Mouse (Mus musculus): Measurements from ENCODE around the gene Card10. TPM values are rescaled to one million over a fixed set of nuclear protein-coding genes. Genes with fewer than 3 reads are reported as not detected.

The Card10 gene
- polyA plus RNA-seq, 1 experiment from 2014 or later: 3.4 TPM

DNA sequence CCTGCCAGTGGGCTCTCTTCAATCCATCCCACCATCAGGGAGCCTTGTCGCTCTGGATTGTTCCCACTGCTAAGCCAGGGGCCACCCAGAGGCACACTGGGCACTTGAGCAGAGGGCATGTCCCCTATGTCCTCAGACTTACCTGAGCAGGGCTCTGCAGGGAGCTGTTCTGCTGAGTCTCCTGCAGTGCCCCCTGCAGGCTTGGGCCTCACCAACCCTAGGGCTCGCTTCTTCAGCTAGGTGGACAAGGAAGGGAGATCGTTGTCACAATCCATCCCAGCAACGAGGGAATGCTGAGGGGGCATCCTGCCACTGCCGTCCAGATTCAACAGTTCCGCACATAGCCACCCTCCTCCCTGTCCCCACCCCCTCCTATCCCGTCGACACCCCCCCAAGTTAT is 23.6 kb downstream of the Card10 start:
- ATAC-seq (ENCODE audit: low FRiP score, low read depth): peak; percentile 19; the same call in 1 of the 2 replicates
- H3K9me3 ChIP-seq: no peaks in the 10 kb centered on the region
- 85% methylated on average over 8 of the region's 8 CpGs for WGBS
- H3K27me3 ChIP-seq (replicated peaks): no peaks in the 10 kb centered on the region; the same call in 1 of the 2 replicates
- H3K9ac ChIP-seq: no peak overlapping the region
- no peak overlapping the region for H3K4me2 ChIP-seq (replicated peaks)
- no peak overlapping the region for H3K27ac ChIP-seq
- no peaks in the 10 kb centered on the region for H3K36me3 ChIP-seq
- H3K4me3 ChIP-seq: no peak overlapping the region
- peaks cover 15% of the 10 kb centered on the region for H3K4me1 ChIP-seq

DNA sequence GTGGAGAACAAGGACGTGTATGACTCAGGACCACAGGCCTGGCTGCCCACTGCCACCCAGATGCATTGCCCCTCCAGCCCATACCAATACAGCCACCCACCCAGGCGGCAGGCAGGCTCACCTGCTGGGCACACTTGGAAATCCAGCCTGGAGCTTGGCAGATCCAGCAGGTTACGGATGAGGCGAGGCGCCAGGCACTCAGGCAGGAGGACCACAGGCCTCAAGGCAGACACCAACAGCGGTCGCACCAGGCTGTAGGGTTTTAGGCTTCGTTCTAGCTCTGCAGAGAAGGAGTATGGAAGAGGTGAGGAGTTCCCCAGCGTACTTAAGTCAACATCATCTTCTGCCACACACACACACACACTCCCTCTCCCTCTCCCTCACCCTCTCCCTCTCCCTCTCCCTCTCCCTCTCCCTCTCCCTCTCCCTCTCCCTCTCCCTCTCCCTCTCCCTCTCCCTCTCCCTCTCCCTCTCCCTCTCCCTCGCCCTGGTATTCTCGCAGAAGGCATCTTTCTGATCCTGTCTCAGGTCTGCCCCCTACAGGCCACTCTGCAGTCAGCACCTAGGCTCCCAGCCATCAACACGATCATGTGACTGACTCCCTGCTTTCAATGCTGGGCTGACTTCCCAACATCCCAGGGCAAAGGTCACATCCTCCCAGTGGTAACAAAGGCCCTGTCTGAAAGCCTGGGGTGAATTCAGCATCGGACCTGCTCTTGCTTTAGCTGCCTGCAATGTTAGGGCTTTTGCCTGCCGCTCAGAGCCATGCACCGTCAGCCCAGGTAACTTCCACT is 24.6 kb downstream of the Card10 start:
- Histone ChIP-seq H3K4me2 (replicated peaks) (no peak overlapping the region), H3K9ac (no peak overlapping the region), H3K36me3 (no peaks in the 10 kb centered on the region), H3K4me3 (no peak overlapping the region), H3K4me1 (peaks cover 21% of the 10 kb centered on the region), H3K27me3 (replicated peaks) (no peaks in the 10 kb centered on the region; the same call in 1 of the 2 replicates), H3K27ac (no peak overlapping the region), H3K9me3 (no peaks in the 10 kb centered on the region)
- WGBS: 51% methylated on average over 15 of the region's 15 CpGs
- no peak for ATAC-seq (ENCODE audit: low FRiP score, low read depth)

DNA sequence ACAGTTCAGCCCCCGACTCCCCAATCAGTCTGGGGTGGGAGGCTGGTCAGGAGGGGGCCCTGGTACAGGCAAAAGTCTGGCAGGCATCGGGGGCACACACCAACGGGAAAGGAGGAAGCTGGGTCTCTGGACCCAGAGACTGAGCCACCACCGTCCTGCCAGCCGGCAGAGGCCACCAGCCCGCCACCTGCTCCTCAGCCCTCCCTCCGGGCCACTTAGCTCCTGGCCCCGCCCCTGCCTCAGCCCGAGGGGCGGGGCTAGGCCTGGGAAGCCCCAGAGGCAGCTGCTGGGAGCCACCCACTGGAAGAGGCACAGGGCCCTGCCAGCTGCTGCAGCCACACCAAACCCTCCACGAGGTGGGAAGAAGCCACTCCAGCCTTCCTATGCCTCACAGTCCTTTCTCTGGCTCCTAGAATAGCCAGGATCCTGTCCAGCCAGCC is 29.5 kb downstream of the Card10 start, which contains the start of gene Mfng:
TSS of gene Mfng (minus strand) at position 186 of the 440 bp plus-strand sequence.
- H3K4me3 ChIP-seq: peak within 1 kb of the TSS; percentile 35
- H3K9me3 ChIP-seq: no peaks in the 10 kb centered on the region; the same call in 1 of the 2 replicates
- peak; percentile 72 for ATAC-seq (ENCODE audit: low FRiP score, low read depth)
- no peaks in the 10 kb centered on the region for H3K27me3 ChIP-seq (replicated peaks)
- peak within 1 kb of the TSS; percentile 11; the same call in 1 of the 2 replicates for H3K27ac ChIP-seq
- H3K4me1 ChIP-seq: peaks cover 44% of the 10 kb centered on the region
- peak within 1 kb of the TSS; percentile 44 for H3K9ac ChIP-seq
- WGBS: under 1% methylated on average over 11 of the region's 11 CpGs
- H3K36me3 ChIP-seq: 0 out of 2 replicates have a peak, but pooled peaks cover 4% of the 10 kb centered on the region
- H3K4me2 ChIP-seq (replicated peaks): peak within 1 kb of the TSS; percentile 54

DNA sequence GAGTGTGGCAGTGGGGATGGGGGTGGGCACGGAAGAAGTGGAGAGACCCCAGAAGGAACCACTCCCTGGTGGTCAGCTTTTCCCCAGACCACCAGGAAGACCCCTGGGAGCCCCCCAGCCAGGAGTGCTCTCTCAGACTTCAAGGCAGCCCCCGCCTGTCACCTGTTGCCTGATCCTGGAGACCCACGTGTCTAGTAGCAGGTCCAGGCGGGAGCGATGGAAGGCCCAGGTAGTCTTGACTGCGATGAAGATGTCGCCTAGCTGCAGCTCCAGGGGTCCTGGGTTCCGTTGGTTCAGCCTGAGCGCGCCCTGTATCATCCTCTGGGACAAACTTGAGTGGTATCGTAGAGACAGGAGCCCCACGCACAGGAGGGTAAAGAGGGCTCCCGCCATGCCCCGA is 30.0 kb downstream of the Card10 start:
- Histone ChIP-seq H3K4me2 (replicated peaks) (peak overlapping the region; percentile 54), H3K27me3 (replicated peaks) (no peaks in the 10 kb centered on the region), H3K4me3 (peak overlapping the region; percentile 35), H3K9me3 (no peaks in the 10 kb centered on the region; the same call in 1 of the 2 replicates), H3K36me3 (0 out of 2 replicates have a peak, but pooled peaks cover 4% of the 10 kb centered on the region), H3K4me1 (peaks cover 44% of the 10 kb centered on the region), H3K27ac (peak overlapping the region; percentile 11; the same call in 1 of the 2 replicates), H3K9ac (peak overlapping the region; percentile 44)
- peak; percentile 11; the same call in 1 of the 2 replicates for ATAC-seq (ENCODE audit: low FRiP score, low read depth)
- 38% methylated on average over 14 of the region's 14 CpGs for WGBS

DNA sequence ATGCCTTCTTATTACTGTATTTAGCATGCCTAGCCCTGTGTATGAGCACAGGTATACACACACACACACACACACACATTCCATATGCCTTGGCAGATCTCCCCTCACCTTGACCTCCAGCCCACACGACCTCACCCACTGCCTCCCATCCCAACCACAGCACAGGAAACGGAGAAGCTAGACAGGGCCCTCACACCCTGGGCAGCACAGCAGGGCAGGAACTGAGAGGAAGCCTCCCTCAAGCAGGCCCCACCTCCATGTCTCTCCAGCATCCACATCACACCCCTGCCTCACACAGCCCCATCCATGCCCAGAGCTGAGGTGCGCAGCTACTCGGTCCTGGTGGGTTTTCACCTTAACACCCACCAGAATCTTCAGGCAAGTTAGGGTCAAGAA is 30.5 kb downstream of the Card10 start:
- H3K9me3 ChIP-seq: no peaks in the 10 kb centered on the region; the same call in 1 of the 2 replicates
- H3K4me1 ChIP-seq: peaks cover 43% of the 10 kb centered on the region
- peak overlapping the region; percentile 44 for H3K9ac ChIP-seq
- H3K4me3 ChIP-seq: peak overlapping the region; percentile 35
- 53% methylated on average over 4 of the region's 4 CpGs for WGBS
- peak overlapping the region; percentile 54 for H3K4me2 ChIP-seq (replicated peaks)
- no peak overlapping the region for H3K27ac ChIP-seq
- H3K36me3 ChIP-seq: 0 out of 2 replicates have a peak, but pooled peaks cover 4% of the 10 kb centered on the region
- H3K27me3 ChIP-seq (replicated peaks): no peaks in the 10 kb centered on the region
- no peak for ATAC-seq (ENCODE audit: low FRiP score, low read depth)

DNA sequence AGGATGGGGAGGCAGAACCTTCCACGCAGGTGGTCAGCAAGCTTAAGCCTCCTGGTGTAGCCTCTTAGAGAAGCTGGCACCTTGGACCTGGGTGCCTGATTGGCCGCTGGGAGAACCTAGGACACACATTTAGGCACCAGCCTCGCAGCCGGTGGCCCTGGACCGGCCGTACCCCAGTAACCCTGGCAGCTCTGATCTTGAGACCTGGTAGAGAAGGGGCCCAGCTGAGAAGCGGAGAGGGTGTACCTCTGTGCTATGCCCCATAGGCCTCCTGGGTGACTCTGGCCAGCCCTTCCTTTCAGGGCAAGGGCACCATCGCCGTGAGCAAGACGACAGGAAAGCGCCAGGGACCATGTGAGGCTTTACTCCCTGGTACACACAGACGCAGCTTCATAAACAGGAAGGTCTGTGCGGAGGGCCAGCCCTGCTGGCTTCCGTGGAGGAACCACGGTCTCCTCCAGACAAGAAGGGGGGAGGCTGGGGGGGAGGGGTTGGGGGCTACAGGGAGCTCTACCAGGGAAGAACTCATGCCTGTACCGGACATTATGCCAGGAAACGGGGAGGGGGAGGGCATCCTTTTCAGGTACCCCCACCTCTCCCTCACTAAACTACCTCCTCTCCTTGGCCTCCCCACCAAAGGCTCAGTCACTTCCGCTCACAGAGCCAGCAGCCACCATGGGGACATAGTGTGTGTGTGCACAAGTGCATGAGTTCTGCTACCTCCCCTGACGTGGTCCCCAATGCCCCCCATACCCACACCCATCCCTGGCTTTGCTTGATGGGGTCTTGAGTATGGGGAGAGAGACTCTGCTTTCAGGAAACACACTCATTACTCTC is 31.1 kb downstream of the Card10 start:
- H3K9me3 ChIP-seq: no peaks in the 10 kb centered on the region; the same call in 1 of the 2 replicates
- H3K4me3 ChIP-seq: peak overlapping the region; percentile 35
- ATAC-seq (ENCODE audit: low FRiP score, low read depth): 0 out of 2 replicates have a peak, but pooled peaks have one; percentile 2
- peaks cover 43% of the 10 kb centered on the region for H3K4me1 ChIP-seq
- no peaks in the 10 kb centered on the region for H3K27me3 ChIP-seq (replicated peaks)
- H3K36me3 ChIP-seq: peaks cover 11% of the 10 kb centered on the region; the same call in 1 of the 2 replicates
- peak overlapping the region; percentile 92 for H3K27ac ChIP-seq
- H3K4me2 ChIP-seq (replicated peaks): peak overlapping the region; percentile 54
- H3K9ac ChIP-seq: peak overlapping the region; percentile 44
- 52% methylated on average over 19 of the region's 19 CpGs for WGBS

DNA sequence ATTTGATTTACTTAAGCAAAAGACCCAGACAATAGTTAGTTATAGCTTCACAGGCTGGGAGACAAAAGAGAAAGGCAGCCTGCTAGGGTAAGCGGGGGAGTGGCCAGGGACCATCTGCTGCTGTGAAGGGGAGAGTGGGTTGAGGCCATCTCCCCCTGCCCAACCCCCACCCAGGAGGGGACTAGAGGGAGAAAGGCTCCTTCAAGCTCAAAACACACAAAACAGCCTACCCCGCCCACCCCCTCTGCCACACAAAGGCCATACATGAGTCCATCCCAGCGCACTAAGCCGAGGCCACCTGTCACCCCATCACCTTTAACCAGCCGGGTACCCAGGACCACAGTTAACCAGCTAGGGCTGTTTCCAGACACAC is 31.9 kb downstream of the Card10 start:
- Histone ChIP-seq H3K4me3 (peak overlapping the region; percentile 35), H3K9me3 (no peaks in the 10 kb centered on the region; the same call in 1 of the 2 replicates), H3K36me3 (peaks cover 14% of the 10 kb centered on the region; the same call in 1 of the 2 replicates), H3K4me2 (replicated peaks) (peak overlapping the region; percentile 54), H3K9ac (peak overlapping the region; percentile 59), H3K27ac (peak overlapping the region; percentile 92), H3K4me1 (peaks cover 43% of the 10 kb centered on the region), H3K27me3 (replicated peaks) (no peaks in the 10 kb centered on the region)
- 7% methylated on average over 5 of the region's 5 CpGs for WGBS
- peak; percentile 61 for ATAC-seq (ENCODE audit: low FRiP score, low read depth)

DNA sequence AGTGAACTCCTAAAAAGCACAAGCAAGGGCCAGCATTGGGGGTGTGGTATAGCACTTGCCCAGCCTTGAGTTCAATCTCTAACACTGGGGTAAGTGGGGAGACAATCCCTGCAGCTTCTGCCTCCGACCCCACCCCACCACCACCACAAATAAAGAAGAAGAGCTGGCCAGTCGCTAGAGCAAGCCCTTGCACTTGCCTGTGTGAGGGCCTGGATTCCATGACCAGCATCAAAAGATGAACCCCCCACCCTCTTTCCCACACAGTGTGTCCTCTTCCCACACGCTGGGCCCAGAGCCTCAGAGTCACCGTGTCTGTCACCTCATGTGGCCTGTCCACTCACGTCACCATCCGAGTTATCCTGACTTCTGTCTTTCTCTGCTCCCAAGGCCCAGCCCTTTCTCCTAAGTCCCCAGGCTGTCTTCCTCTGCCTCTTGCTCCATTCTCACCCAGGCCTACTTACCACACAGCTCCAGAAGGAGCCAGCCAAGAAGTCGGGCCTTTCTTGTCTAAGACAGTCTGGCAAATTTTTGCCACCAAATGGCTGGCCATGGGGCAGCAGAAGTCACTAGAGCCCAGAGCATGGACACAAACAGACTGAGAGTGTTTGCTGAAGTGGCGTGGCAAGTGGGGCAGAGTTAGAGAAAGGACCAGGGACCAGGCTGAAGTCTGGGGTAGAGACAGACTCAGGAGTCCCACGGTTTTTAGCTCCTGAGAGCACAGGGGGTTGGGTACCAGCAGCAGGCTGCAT is 32.4 kb downstream of the Card10 start:
- Histone ChIP-seq H3K4me1 (peaks cover 43% of the 10 kb centered on the region), H3K27ac (peak overlapping the region; percentile 92), H3K36me3 (peaks cover 19% of the 10 kb centered on the region; the same call in 1 of the 2 replicates), H3K4me2 (replicated peaks) (peak overlapping the region; percentile 54), H3K9me3 (no peaks in the 10 kb centered on the region; the same call in 1 of the 2 replicates), H3K4me3 (peak overlapping the region; percentile 28), H3K27me3 (replicated peaks) (no peaks in the 10 kb centered on the region), H3K9ac (peak overlapping the region; percentile 59)
- WGBS: 32% methylated on average over 9 of the region's 9 CpGs
- no peak; the same call in 1 of the 2 replicates for ATAC-seq (ENCODE audit: low FRiP score, low read depth)

DNA sequence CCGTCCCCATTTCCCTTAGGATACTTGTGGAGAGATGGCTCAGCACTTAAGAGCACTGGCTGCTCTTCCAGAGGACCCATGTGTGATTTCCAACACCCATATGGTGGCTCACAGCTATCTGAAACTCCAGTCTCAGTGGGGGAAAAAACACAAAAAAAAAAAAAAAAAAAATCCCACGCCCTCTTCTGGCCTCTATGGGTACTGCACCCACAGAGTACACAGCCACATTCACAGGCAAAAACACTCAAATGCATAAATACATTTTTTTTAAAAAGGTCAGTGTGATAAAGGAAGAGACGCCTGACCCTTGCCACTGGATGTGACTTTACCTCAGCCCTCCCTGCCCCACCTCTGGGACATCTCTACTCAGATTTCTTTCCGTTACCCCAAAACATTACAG is 33.8 kb downstream of the Card10 start:
- H3K27ac ChIP-seq: no peak overlapping the region
- 0 out of 2 replicates have a peak overlapping the region, but pooled peaks have one; percentile 11 for H3K4me3 ChIP-seq
- peaks cover 20% of the 10 kb centered on the region; the same call in 1 of the 2 replicates for H3K36me3 ChIP-seq
- WGBS: 91% methylated on average over 4 of the region's 4 CpGs
- ATAC-seq (ENCODE audit: low FRiP score, low read depth): no peak
- H3K9me3 ChIP-seq: no peaks in the 10 kb centered on the region; the same call in 1 of the 2 replicates
- H3K4me1 ChIP-seq: peaks cover 43% of the 10 kb centered on the region
- no peak overlapping the region for H3K9ac ChIP-seq
- H3K27me3 ChIP-seq (replicated peaks): no peaks in the 10 kb centered on the region
- H3K4me2 ChIP-seq (replicated peaks): peak overlapping the region; percentile 54

DNA sequence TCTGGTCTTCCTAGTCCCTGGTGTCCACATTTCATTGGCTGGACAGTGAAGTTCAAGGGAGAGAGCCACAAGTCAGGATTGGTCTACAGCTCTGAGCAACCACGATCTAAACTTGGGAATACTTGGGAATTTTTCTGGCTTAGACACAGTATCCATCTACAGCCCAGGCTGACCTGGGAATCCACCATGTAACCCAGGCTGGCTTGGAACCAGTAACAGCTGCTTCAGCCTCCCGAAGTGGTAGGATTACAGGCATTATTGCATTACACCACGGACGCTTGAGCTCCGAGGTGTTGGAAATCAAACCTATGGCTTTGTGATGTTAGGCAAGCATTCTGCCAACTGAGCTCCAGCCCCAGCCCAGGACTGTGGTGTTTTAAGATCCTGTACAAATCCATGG is 39.1 kb downstream of the Card10 start:
- ATAC-seq (ENCODE audit: low FRiP score, low read depth): no peak
- Histone ChIP-seq H3K4me3 (no peak overlapping the region), H3K4me2 (replicated peaks) (no peak overlapping the region), H3K4me1 (peaks cover 10% of the 10 kb centered on the region; the same call in 1 of the 2 replicates), H3K9ac (no peak overlapping the region), H3K27ac (peak overlapping the region; percentile 33; the same call in 1 of the 2 replicates), H3K36me3 (peaks cover 30% of the 10 kb centered on the region), H3K9me3 (no peaks in the 10 kb centered on the region), H3K27me3 (replicated peaks) (no peaks in the 10 kb centered on the region)
- 83% methylated on average over 5 of the region's 5 CpGs for WGBS

DNA sequence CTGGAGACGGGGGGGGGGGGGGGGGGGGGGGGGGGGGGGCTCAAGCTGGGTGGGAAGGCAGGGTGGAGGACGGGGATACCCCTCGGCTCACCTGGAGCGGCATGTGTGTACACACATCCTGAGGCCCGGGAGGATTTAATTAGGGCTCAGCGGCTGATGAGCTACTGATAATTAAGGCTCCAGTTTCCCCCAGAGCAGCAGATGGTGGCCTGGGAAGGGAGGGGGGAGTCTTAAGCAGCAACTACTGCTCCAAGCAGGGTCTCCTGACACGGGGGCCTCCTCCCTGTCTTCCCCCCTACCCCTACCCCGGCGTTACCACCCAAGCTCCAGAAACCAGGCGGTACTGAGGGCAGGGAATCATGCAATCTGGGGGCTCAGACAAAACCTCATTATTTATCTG is 39.6 kb downstream of the Card10 start:
- no peak overlapping the region for H3K4me3 ChIP-seq
- H3K36me3 ChIP-seq: peaks cover 31% of the 10 kb centered on the region
- no peak overlapping the region for H3K9ac ChIP-seq
- H3K4me1 ChIP-seq: peaks cover 9% of the 10 kb centered on the region; the same call in 1 of the 2 replicates
- no peak for ATAC-seq (ENCODE audit: low FRiP score, low read depth)
- no peaks in the 10 kb centered on the region for H3K27me3 ChIP-seq (replicated peaks)
- H3K27ac ChIP-seq: peak overlapping the region; percentile 33; the same call in 1 of the 2 replicates
- no peaks in the 10 kb centered on the region for H3K9me3 ChIP-seq
- no peak overlapping the region for H3K4me2 ChIP-seq (replicated peaks)
- WGBS: 31% methylated on average over 9 of the region's 10 CpGs

All from neural tube, embryonic 12.5 days (tissue).